Mouse (Mus musculus) lung, embryonic 15.5 days (tissue): ENCODE results near the gene Ufm1. TPM values are rescaled to one million over a fixed set of nuclear protein-coding genes. Genes with fewer than 3 reads are reported as not detected.

Experiments
- ATAC-seq: fragments of 200-750 bp; cut with Nextera tagmentation; 2 replicates; pipeline ENCODE4 v1.8.0; 2017; ENCODE audit warnings: moderate number of reproducible peaks, borderline replicate concordance; ENCODE audit not compliant: low FRiP score, low TSS enrichment; ENCODE audit errors: extremely low read depth
- H3K27ac ChIP-seq: fragments of 300-500 bp; sonication (generic); 2 replicates; pipeline ENCODE4 v1.5.1; 2015; ENCODE audit warnings: moderate library complexity, mild to moderate bottlenecking, inconsistent platforms
- H3K27me3 ChIP-seq: fragments of 300-500 bp; sonication (generic); 2 replicates; pipeline ENCODE4 v1.6.1; 2015; ENCODE audit warnings: inconsistent platforms
- H3K36me3 ChIP-seq: fragments of 300-500 bp; sonication (generic); 2 replicates; pipeline ENCODE4 v1.6.1; 2015; ENCODE audit warnings: inconsistent platforms
- H3K4me1 ChIP-seq: fragments of 300-500 bp; sonication (generic); 2 replicates; pipeline ENCODE4 v1.6.1; 2015; ENCODE audit warnings: inconsistent platforms
- H3K4me2 ChIP-seq: fragments of 300-500 bp; sonication (generic); 2 replicates; pipeline ENCODE4 v1.6.1; 2015; ENCODE audit warnings: inconsistent platforms, mild to moderate bottlenecking, moderate library complexity
- H3K4me3 ChIP-seq: fragments of 300-500 bp; sonication (generic); 2 replicates; pipeline ENCODE4 v1.5.1; 2015; ENCODE audit warnings: mild to moderate bottlenecking, inconsistent platforms
- H3K9ac ChIP-seq: fragments of 300-500 bp; sonication (generic); 2 replicates; pipeline ENCODE4 v1.6.1; 2015; ENCODE audit warnings: inconsistent platforms
- H3K9me3 ChIP-seq: fragments of 300-500 bp; sonication (generic); 2 replicates; pipeline ENCODE4 v1.6.1; 2016; ENCODE audit warnings: inconsistent platforms
- WGBS: fragments of 180-500 bp; shearing (Covaris S2); methylation state at CpG from one replicate; pipeline ENCODE4 v1.1.7; 2015; 5-methylcytosine and 5-hydroxymethylcytosine counted together
- polyA plus RNA-seq: library from polyadenylated mRNA; unstranded; fragments of >200 nt; fragmentation: Nextera tagmentation; extraction: Ambion mirVana; gene quantifications from 2 replicates; pipeline ENCODE4 v1.2.1, GENCODE M21; 2015

The Ufm1 gene
- polyA plus RNA-seq, 1 experiment from 2014 or later = 97.4 TPM

GRCm38 (mm10) chr3:53844786-53845185, 18.8 kb downstream of the Ufm1 start, which contains the start of gene Gm10985:
Gm10985 (plus strand) TSS chr3:53845086.
- no peak within 1 kb of the TSS for H3K4me2 ChIP-seq
- ATAC-seq = no peak
- 0 out of 2 replicates have a peak, but pooled peaks cover 3% of the 10 kb centered on the region for H3K4me1 ChIP-seq
- no peak within 1 kb of the TSS for H3K4me3 ChIP-seq
- no peaks in the 10 kb centered on the region for H3K27me3 ChIP-seq
- 74% methylated on average over 2 of the region's 2 CpGs for WGBS
- no peak within 1 kb of the TSS for H3K27ac ChIP-seq
- no peaks in the 10 kb centered on the region for H3K9me3 ChIP-seq
- H3K36me3 ChIP-seq = no peaks in the 10 kb centered on the region
- H3K9ac ChIP-seq = no peak within 1 kb of the TSS

GRCm38 (mm10) chr3:53834238-53834637, 29.4 kb downstream of the Ufm1 start:
- Histone ChIP-seq H3K27ac (no peak overlapping the region), H3K27me3 (no peaks in the 10 kb centered on the region), H3K9ac (no peak overlapping the region), H3K9me3 (no peaks in the 10 kb centered on the region), H3K4me2 (no peak overlapping the region), H3K36me3 (no peaks in the 10 kb centered on the region), H3K4me1 (no peaks in the 10 kb centered on the region), H3K4me3 (no peak overlapping the region)
- ATAC-seq = no peak
- 65% methylated on average over 2 of the region's 2 CpGs for WGBS

DNA sequence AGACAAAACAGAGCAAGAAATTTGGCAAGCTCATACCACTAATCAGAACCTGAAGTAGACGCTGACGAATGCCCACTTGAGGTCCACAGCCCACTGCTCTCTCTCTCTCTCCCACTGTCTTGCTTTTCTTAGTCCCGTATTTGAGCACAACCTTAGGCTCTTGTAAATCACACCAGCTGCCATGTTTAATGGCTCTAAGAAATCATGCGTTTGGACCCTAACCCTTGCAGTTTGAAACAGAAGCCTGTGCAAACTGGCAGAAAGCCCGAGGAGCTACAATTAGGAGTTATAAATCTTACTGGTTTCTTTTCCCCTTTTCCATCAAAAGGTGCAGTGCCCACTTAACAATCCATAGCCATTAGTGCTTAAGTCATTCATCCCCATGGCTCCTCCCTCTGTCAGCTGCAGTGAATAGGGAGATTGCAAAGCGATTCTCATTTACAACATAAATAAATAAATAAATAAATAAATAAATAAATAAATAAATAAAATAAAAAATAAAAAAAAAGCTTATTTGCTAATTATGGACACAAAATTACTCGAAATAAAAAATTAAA, 50.1 kb downstream of the Ufm1 start:
- Histone ChIP-seq H3K27ac (no peak overlapping the region), H3K4me3 (no peak overlapping the region), H3K4me2 (no peak overlapping the region), H3K4me1 (no peaks in the 10 kb centered on the region), H3K36me3 (no peaks in the 10 kb centered on the region), H3K9me3 (no peaks in the 10 kb centered on the region), H3K9ac (no peak overlapping the region), H3K27me3 (no peaks in the 10 kb centered on the region)
- no peak for ATAC-seq
- 58% methylated on average over 7 of the region's 7 CpGs for WGBS

Other genes with a start within 250 kb of the Ufm1 start
- gene Frem2, start 206.5 kb downstream of the Ufm1 start, polyA plus RNA-seq = 10.5 and 10.6 TPM in 2 replicates
- not detected in 2 replicates for gene Gm10985, start 18.7 kb downstream of the Ufm1 start, polyA plus RNA-seq